Mouse (Mus musculus): ENCODE data around the gene Lrrc4b. TPM values are rescaled to one million over a fixed set of nuclear protein-coding genes. Genes with fewer than 3 reads are reported as not detected.

Lrrc4b gene
- polyA plus RNA-seq, 1 experiment, result not detected

DNA sequence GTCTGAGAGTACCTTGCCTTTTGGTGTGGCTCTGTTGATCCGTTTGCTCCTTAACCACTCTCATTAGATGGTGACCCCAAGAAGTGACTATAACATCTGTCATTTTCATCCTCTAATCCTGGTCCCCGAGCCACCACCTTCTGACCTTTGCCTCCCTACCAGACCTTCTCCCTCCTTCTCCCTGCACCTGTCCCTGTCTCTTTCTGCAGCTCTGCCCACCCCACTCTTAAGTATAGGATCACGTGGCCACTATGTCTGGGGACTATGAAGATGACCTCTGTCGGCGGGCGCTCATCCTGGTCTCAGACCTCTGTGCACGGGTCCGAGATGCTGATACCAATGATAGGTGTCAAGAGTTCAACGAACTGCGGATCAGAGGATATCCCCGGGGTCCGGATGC lies 43.1 kb upstream of the Lrrc4b start, which contains the start of gene 1700008O03Rik:
Gene 1700008O03Rik, minus strand, starts transcription at position 101 of the 400 bp plus-strand sequence.
- H3K4me2 ChIP-seq (ENCODE audit: low read depth), result no peak within 1 kb of the TSS
- H3K36me3 ChIP-seq (ENCODE audit: control insufficient read depth, insufficient read depth), result no peaks in the 10 kb centered on the region
- no peak within 1 kb of the TSS for H3ac ChIP-seq (ENCODE audit: control insufficient read depth, insufficient read length)
- H3K4me3 ChIP-seq, result no peak within 1 kb of the TSS
- peaks cover 78% of the 10 kb centered on the region for H3K27me3 ChIP-seq (ENCODE audit: control insufficient read depth, insufficient read depth, insufficient read length)
- H3K79me2 ChIP-seq (ENCODE audit: control insufficient read depth, insufficient read depth), result no peaks in the 10 kb centered on the region
- no peak for TF ChIP-seq MYOG (IDR thresholded peaks at IDR 0.05; ENCODE audit: control insufficient read depth in 1 of 3, insufficient read depth in 1 of 3, insufficient read length in 2 of 3, low read depth in 2 of 3)
- no peak for TF ChIP-seq CEBPB (IDR thresholded peaks at IDR 0.05; ENCODE audit: insufficient read depth, poor library complexity, severe bottlenecking)
- no peak for TF ChIP-seq MAX (IDR thresholded peaks at IDR 0.05; ENCODE audit: low read depth)
- no peak for TF ChIP-seq REST (IDR thresholded peaks at IDR 0.05; ENCODE audit: insufficient read depth, insufficient read length)
- TF ChIP-seq TCF3 (IDR thresholded peaks at IDR 0.05; ENCODE audit: insufficient read length, low read depth), result no peak
- no peak for TF ChIP-seq SRF (IDR thresholded peaks at IDR 0.05; ENCODE audit: control insufficient read depth, insufficient read length, low read depth)
- TF ChIP-seq USF1 (IDR thresholded peaks at IDR 0.05; ENCODE audit: low read depth), result no peak
- TF ChIP-seq MYOD1 (IDR thresholded peaks at IDR 0.05; ENCODE audit: control insufficient read depth in 1 of 3, insufficient read length in 2 of 3, low read depth in 2 of 3), result no peak

DNA sequence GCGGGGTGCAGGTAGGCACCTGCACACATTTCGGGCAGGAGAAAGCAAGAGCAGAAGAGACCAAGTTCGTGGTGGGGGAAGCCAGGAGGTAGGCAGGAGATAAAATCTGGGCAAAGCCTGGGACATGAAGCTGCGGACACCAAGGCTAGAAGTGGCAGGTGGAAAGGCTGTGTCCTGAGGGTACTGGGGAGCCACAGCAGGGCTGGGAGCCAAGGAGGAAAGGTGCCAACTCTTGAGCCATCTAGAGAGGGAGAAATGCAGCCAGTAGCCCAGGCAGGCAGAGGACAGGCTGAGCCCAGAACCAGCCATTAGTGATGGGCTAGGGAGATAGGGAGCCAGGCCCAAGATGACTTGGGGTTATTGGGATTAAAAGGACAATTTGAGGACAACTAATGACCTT lies 37.0 kb upstream of the Lrrc4b start:
- TF ChIP-seq E2F4 (IDR thresholded peaks at IDR 0.05; ENCODE audit: insufficient read depth) (no peak), REST (IDR thresholded peaks at IDR 0.05; ENCODE audit: insufficient read depth, insufficient read length) (no peak), TCF12 (IDR thresholded peaks at IDR 0.05; ENCODE audit: insufficient read depth, poor library complexity, severe bottlenecking) (no peak), USF1 (IDR thresholded peaks at IDR 0.05; ENCODE audit: low read depth) (no peak), CEBPB (IDR thresholded peaks at IDR 0.05; ENCODE audit: insufficient read depth, poor library complexity, severe bottlenecking) (no peak), TCF3 (IDR thresholded peaks at IDR 0.05; ENCODE audit: insufficient read length, low read depth) (no peak), POLR2A (IDR thresholded peaks at IDR 0.05; ENCODE audit: insufficient read length, low read depth) (no peak), MYOG (IDR thresholded peaks at IDR 0.05; ENCODE audit: control insufficient read depth in 1 of 3, insufficient read depth in 1 of 3, insufficient read length in 2 of 3, low read depth in 2 of 3) (no peak), MAX (IDR thresholded peaks at IDR 0.05; ENCODE audit: low read depth) (no peak), MYOD1 (IDR thresholded peaks at IDR 0.05; ENCODE audit: control insufficient read depth in 1 of 3, insufficient read length in 2 of 3, low read depth in 2 of 3) (no peak), SRF (IDR thresholded peaks at IDR 0.05; ENCODE audit: control insufficient read depth, insufficient read length, low read depth) (no peak)
- no peaks in the 10 kb centered on the region for H3K79me2 ChIP-seq (ENCODE audit: control insufficient read depth, insufficient read depth)
- no peak overlapping the region for H3K4me2 ChIP-seq (ENCODE audit: low read depth)
- no peak overlapping the region for H3ac ChIP-seq (ENCODE audit: control insufficient read depth, insufficient read length)
- peaks cover 85% of the 10 kb centered on the region for H3K27me3 ChIP-seq (ENCODE audit: control insufficient read depth, insufficient read depth, insufficient read length)
- H3K4me3 ChIP-seq, result no peak overlapping the region
- H3K36me3 ChIP-seq (ENCODE audit: control insufficient read depth, insufficient read depth), result no peaks in the 10 kb centered on the region

GRCm38 (mm10) chr7:44392341-44392740 lies 36.5 kb upstream of the Lrrc4b start:
- TF ChIP-seq POLR2AphosphoS2 (IDR thresholded peaks at IDR 0.05; ENCODE audit: insufficient read length, low read depth), result no peak
- no peak for TF ChIP-seq POLR2A (IDR thresholded peaks at IDR 0.05; ENCODE audit: insufficient read length, low read depth)
- TF ChIP-seq E2F4 (IDR thresholded peaks at IDR 0.05; ENCODE audit: insufficient read depth), result no peak
- TF ChIP-seq CEBPB (IDR thresholded peaks at IDR 0.05; ENCODE audit: insufficient read depth, poor library complexity, severe bottlenecking), result no peak
- no peak for TF ChIP-seq TCF12 (IDR thresholded peaks at IDR 0.05; ENCODE audit: insufficient read depth, poor library complexity, severe bottlenecking)
- TF ChIP-seq USF1 (IDR thresholded peaks at IDR 0.05; ENCODE audit: low read depth), result no peak
- no peak for TF ChIP-seq MAX (IDR thresholded peaks at IDR 0.05; ENCODE audit: low read depth)
- no peak for TF ChIP-seq REST (IDR thresholded peaks at IDR 0.05; ENCODE audit: insufficient read depth, insufficient read length)
- no peak for TF ChIP-seq TCF3 (IDR thresholded peaks at IDR 0.05; ENCODE audit: insufficient read length, low read depth)
- TF ChIP-seq MYOD1 (IDR thresholded peaks at IDR 0.05; ENCODE audit: control insufficient read depth in 1 of 3, insufficient read length in 2 of 3, low read depth in 2 of 3), result no peak
- no peak for TF ChIP-seq MYOG (IDR thresholded peaks at IDR 0.05; ENCODE audit: control insufficient read depth in 1 of 3, insufficient read depth in 1 of 3, insufficient read length in 2 of 3, low read depth in 2 of 3)
- no peak for TF ChIP-seq SRF (IDR thresholded peaks at IDR 0.05; ENCODE audit: control insufficient read depth, insufficient read length, low read depth)
- Histone ChIP-seq H3K79me2 (ENCODE audit: control insufficient read depth, insufficient read depth) (no peaks in the 10 kb centered on the region), H3K4me3 (no peak overlapping the region), H3K36me3 (ENCODE audit: control insufficient read depth, insufficient read depth) (no peaks in the 10 kb centered on the region), H3ac (ENCODE audit: control insufficient read depth, insufficient read length) (no peak overlapping the region), H3K4me2 (ENCODE audit: low read depth) (no peak overlapping the region), H3K27me3 (ENCODE audit: control insufficient read depth, insufficient read depth, insufficient read length) (peaks cover 84% of the 10 kb centered on the region)

DNA sequence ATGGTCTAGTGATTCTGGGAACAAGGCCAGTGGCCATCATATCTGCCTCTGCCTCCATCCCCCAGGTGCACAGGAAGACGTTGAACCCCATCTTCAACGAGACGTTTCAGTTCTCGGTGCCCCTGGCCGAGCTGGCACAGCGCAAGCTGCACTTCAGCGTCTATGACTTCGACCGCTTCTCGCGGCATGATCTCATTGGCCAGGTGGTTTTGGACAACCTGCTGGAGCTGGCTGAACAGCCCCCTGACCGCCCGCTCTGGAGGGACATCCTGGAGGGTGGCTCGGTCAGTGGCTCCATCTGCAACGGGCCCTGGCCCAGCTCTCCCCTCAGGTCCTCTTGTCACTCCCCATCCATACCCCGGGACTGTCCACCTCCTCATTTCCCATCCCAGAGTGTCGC lies 35.5 kb upstream of the Lrrc4b start:
- TF ChIP-seq SRF (IDR thresholded peaks at IDR 0.05; ENCODE audit: control insufficient read depth, insufficient read length, low read depth) (no peak), MYOD1 (IDR thresholded peaks at IDR 0.05; ENCODE audit: control insufficient read depth in 1 of 3, insufficient read length in 2 of 3, low read depth in 2 of 3) (no peak), MAX (IDR thresholded peaks at IDR 0.05; ENCODE audit: low read depth) (no peak)
- no peak overlapping the region for H3K4me3 ChIP-seq
- no peaks in the 10 kb centered on the region for H3K36me3 ChIP-seq (ENCODE audit: control insufficient read depth, insufficient read depth)
- no peaks in the 10 kb centered on the region for H3K79me2 ChIP-seq (ENCODE audit: control insufficient read depth, insufficient read depth)
- H3ac ChIP-seq (ENCODE audit: control insufficient read depth, insufficient read length), result no peak overlapping the region
- no peak overlapping the region for H3K4me2 ChIP-seq (ENCODE audit: low read depth)
- H3K27me3 ChIP-seq (ENCODE audit: control insufficient read depth, insufficient read depth, insufficient read length), result peaks cover 78% of the 10 kb centered on the region

DNA sequence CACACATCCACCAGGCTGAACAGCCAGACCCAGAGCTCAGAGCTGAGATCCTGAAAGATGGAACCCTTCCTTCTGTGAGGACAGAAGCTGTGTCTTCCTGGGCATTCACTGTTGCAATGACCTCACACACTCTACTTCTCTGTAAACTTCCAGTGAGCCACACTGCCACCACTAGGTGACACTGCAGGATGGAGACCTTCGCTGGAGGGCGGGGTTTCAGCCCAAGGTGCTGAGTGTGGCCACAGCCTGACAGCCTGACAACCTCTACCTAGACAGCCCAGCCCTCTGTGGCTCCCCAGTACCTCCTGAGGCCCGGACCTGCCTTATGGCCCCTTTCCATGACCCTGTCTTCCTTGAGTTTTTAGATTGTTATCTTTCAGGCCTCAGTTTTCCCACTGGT lies 30.2 kb upstream of the Lrrc4b start:
- Histone ChIP-seq H3ac (ENCODE audit: control insufficient read depth, insufficient read length) (no peak overlapping the region), H3K79me2 (ENCODE audit: control insufficient read depth, insufficient read depth) (no peaks in the 10 kb centered on the region), H3K4me3 (no peak overlapping the region), H3K27me3 (ENCODE audit: control insufficient read depth, insufficient read depth, insufficient read length) (peaks cover 47% of the 10 kb centered on the region), H3K36me3 (ENCODE audit: control insufficient read depth, insufficient read depth) (no peaks in the 10 kb centered on the region), H3K4me2 (ENCODE audit: low read depth) (no peak overlapping the region)
- TF ChIP-seq SRF (IDR thresholded peaks at IDR 0.05; ENCODE audit: control insufficient read depth, insufficient read length, low read depth) (no peak), MYOD1 (IDR thresholded peaks at IDR 0.05; ENCODE audit: control insufficient read depth in 1 of 3, insufficient read length in 2 of 3, low read depth in 2 of 3) (no peak), USF1 (IDR thresholded peaks at IDR 0.05; ENCODE audit: low read depth) (no peak), TCF12 (IDR thresholded peaks at IDR 0.05; ENCODE audit: insufficient read depth, poor library complexity, severe bottlenecking) (no peak), REST (IDR thresholded peaks at IDR 0.05; ENCODE audit: insufficient read depth, insufficient read length) (no peak), POLR2AphosphoS2 (IDR thresholded peaks at IDR 0.05; ENCODE audit: insufficient read length, low read depth) (no peak), MAX (IDR thresholded peaks at IDR 0.05; ENCODE audit: low read depth) (no peak), E2F4 (IDR thresholded peaks at IDR 0.05; ENCODE audit: insufficient read depth) (no peak), MYOG (IDR thresholded peaks at IDR 0.05; ENCODE audit: control insufficient read depth in 1 of 3, insufficient read depth in 1 of 3, insufficient read length in 2 of 3, low read depth in 2 of 3) (no peak), POLR2A (IDR thresholded peaks at IDR 0.05; ENCODE audit: insufficient read length, low read depth) (no peak), TCF3 (IDR thresholded peaks at IDR 0.05; ENCODE audit: insufficient read length, low read depth) (no peak), CEBPB (IDR thresholded peaks at IDR 0.05; ENCODE audit: insufficient read depth, poor library complexity, severe bottlenecking) (no peak)
